Mouse (Mus musculus) heart, postnatal 0 days (tissue): ENCODE results near the gene Pdgfra.

ENCODE experiments used
- CTCF ChIP-seq: IDR thresholded peaks from 2 replicates; pipeline ENCODE4 v1.5.1; 2016; ENCODE audit warnings: antibody characterized with exemption, control low read depth, low read depth
- EP300 ChIP-seq: IDR thresholded peaks from 2 replicates; pipeline ENCODE4 v1.6.1; 2016; ENCODE audit warnings: antibody characterized with exemption, low read depth

- TF ChIP-seq CTCF (no peak), EP300 (no peak)
These were observed 2.6 kb downstream of the Pdgfra start for GRCm38 (mm10) chr5:75154621-75155235.
